ENCODE assay signal across 13 mouse cellular contexts in the genomic region with DNA sequence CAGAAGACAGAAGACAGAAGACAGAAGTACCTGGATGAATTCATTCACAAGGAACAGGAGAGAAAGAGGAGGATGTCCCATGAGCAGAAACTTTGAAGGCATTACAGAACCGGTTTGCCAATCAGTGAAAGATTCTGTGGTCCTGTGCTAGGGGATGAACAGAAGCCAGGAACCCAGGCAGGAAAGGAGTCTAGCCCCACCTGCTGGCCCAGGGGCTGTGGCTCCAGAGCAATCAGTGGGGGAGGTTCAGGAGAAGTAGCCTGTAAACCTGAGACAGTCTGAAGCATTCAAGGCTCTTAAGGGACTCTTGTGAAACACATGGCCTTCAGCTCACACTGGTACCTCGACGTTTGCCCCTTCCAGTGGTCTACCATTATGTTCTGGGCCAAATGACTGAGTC. TPM values are rescaled to one million over a fixed set of nuclear protein-coding genes. Genes with fewer than 3 reads are reported as not detected.
DNase-seq lines count a peak whose midpoint lies in the region; ATAC-seq and TF ChIP-seq lines count a peak whose summit lies in the region.
"Had no signal": no experiment of that assay in that cellular context is flagged by ENCODE, and none has a peak within 500 bp of the region (broad histone marks: within the 10 kb centered on the region; RNA-seq: fewer than 3 reads in every experiment).

No protein-coding gene starts in this region.

- no peak overlapping the region for H3K9ac ChIP-seq in liver, embryonic 14.5 days (replicated peaks)
- no peak overlapping the region for H3K9ac ChIP-seq in liver, embryonic 12.5 days
- H3K9ac ChIP-seq: neural tube, embryonic 13.5 days had no signal

- no peak overlapping the region for H3K27ac ChIP-seq in liver, embryonic 14.5 days
- no peak overlapping the region for H3K27ac ChIP-seq in liver, embryonic 12.5 days
- H3K27ac ChIP-seq: embryonic facial prominence, embryonic 10.5 days; hindbrain, embryonic 10.5 days; macrophage; neural tube, embryonic 13.5 days had no signal

- no peak overlapping the region for H3K4me3 ChIP-seq in liver, embryonic 14.5 days (ENCODE audit: insufficient read depth in 1 of 2, low read depth in 2 of 2, low read length in 2 of 2)
- no peak overlapping the region for H3K4me3 ChIP-seq in liver, embryonic 12.5 days
- H3K4me3 ChIP-seq: embryonic facial prominence, embryonic 10.5 days; hindbrain, embryonic 10.5 days; neural tube, embryonic 13.5 days had no signal

- no peak for TF ChIP-seq EP300 in liver, embryonic 14.5 days (IDR thresholded peaks at IDR 0.05; ENCODE audit: low read depth)

- H3K4me1 ChIP-seq in liver, embryonic 14.5 days (replicated peaks; ENCODE audit: control insufficient read depth in 2 of 2, insufficient read depth in 2 of 2, low read length in 1 of 2), result no peaks in the 10 kb centered on the region
- peaks cover 3% of the 10 kb centered on the region; the same call in 1 of the 2 replicates for H3K4me1 ChIP-seq in liver, embryonic 12.5 days

- peak; percentile 44 for DNase-seq in adrenal gland, postnatal 10 days
- DNase-seq in adrenal gland, adult 8-10 months, result no peak
- no peak for DNase-seq in liver, embryonic 14.5 days (ENCODE audit: low read depth in 3 of 3, low spot score in 3 of 3)
- peak; percentile 32 to 55 for DNase-seq in adrenal gland, postnatal 36 days
- DNase-seq in lung, postnatal 14 days, result peak; percentile 39
- no peak for DNase-seq in cerebellum, adult 11-12 months
- DNase-seq in right cerebral cortex, postnatal 36 days (ENCODE audit: low spot score in 2 of 2), result no peak

- TF ChIP-seq CTCF in liver, embryonic 14.5 days (IDR thresholded peaks at IDR 0.05; ENCODE audit: low read depth), result peak; percentile 67

- H3K36me3 ChIP-seq in liver, embryonic 14.5 days (replicated peaks; ENCODE audit: control insufficient read depth, insufficient read depth, low read depth), result no peaks in the 10 kb centered on the region
- no peaks in the 10 kb centered on the region for H3K36me3 ChIP-seq in liver, embryonic 12.5 days
- H3K36me3 ChIP-seq: embryonic facial prominence, embryonic 10.5 days; hindbrain, embryonic 10.5 days; neural tube, embryonic 13.5 days had no signal

- 17% methylated on average over 3 of the region's 3 CpGs for WGBS in liver, embryonic 14.5 days (ENCODE audit: insufficient replicate concordance)
- WGBS in liver, embryonic 12.5 days (ENCODE audit: insufficient replicate concordance), result 21% methylated on average over 3 of the region's 3 CpGs

- no peaks in the 10 kb centered on the region for H3K9me3 ChIP-seq in liver, embryonic 14.5 days (ENCODE audit: control insufficient read depth, low read length)
- H3K9me3 ChIP-seq in liver, embryonic 12.5 days (replicated peaks), result no peaks in the 10 kb centered on the region
- H3K9me3 ChIP-seq: embryonic facial prominence, embryonic 10.5 days; hindbrain, embryonic 10.5 days; neural tube, embryonic 13.5 days had no signal

- H3K27me3 ChIP-seq in liver, embryonic 14.5 days (ENCODE audit: control insufficient read depth, insufficient read depth, low read length), result no peaks in the 10 kb centered on the region; the same call in 1 of the 2 replicates
- peaks cover 44% of the 10 kb centered on the region for H3K27me3 ChIP-seq in liver, embryonic 12.5 days (replicated peaks)

- no peak overlapping the region for H3K4me2 ChIP-seq in liver, embryonic 14.5 days (ENCODE audit: low read depth)
- H3K4me2 ChIP-seq in liver, embryonic 12.5 days, result no peak overlapping the region
- H3K4me2 ChIP-seq: neural tube, embryonic 13.5 days had no signal

- ATAC-seq in liver, embryonic 14.5 days (ENCODE audit: insufficient read depth), result no peak
- no peak for ATAC-seq in liver, embryonic 12.5 days

RNA-seq across cellular contexts. Expression of a gene that starts 22.1 kb away (rescaled TPM):
- 10 to 100 TPM; 18.7 to 18.9 TPM for total RNA-seq in adrenal gland, postnatal 10 days (2021)
- total RNA-seq in adrenal gland, adult 8-10 months (2022), result 10 to 100 TPM; 19.3 to 29.5 (median 23.4) TPM
- polyA plus RNA-seq in liver, embryonic 14.5 days (2012; rRNA removed), result 2.0 and 2.2 TPM in 2 replicates
- polyA plus RNA-seq in liver, embryonic 14.5 days (2014; fragmentation: Nextera tagmentation; extraction: Ambion mirVana), result 2.5 and 2.8 TPM in 2 replicates
- polyA plus RNA-seq in liver, embryonic 12.5 days (2016; fragmentation: Nextera tagmentation; extraction: Ambion mirVana), result 4.7 and 4.8 TPM in 2 replicates
- total RNA-seq in adrenal gland, postnatal 36 days (2021), result 10 to 100 TPM; 15.6 to 19.2 TPM

RNA-seq across cellular contexts. Expression of a gene that starts 32.3 kb away (rescaled TPM):
- not detected for total RNA-seq in adrenal gland, postnatal 10 days (2021)
- not detected for total RNA-seq in adrenal gland, adult 8-10 months (2022)
- not detected in 2 replicates for polyA plus RNA-seq in liver, embryonic 14.5 days (2012; rRNA removed)
- not detected in 2 replicates for polyA plus RNA-seq in liver, embryonic 14.5 days (2014; fragmentation: Nextera tagmentation; extraction: Ambion mirVana)
- polyA plus RNA-seq in liver, embryonic 12.5 days (2016; fragmentation: Nextera tagmentation; extraction: Ambion mirVana), result not detected in 2 replicates
- not detected for total RNA-seq in adrenal gland, postnatal 36 days (2021)
- polyA plus RNA-seq: C2C12; embryonic facial prominence, embryonic 10.5 days; hindbrain, embryonic 10.5 days; macrophage; neural tube, embryonic 13.5 days had no signal

Comparison
In these comparisons a context has a peak if more than half of its experiments do, and no peak if none do; other contexts are left out.
1. DNase-seq: peak in adrenal gland, postnatal 10 days (single experiment), adrenal gland, postnatal 36 days (2 of 2) and lung, postnatal 14 days (single experiment); none in adrenal gland, adult 8-10 months (single experiment), liver, embryonic 14.5 days (0 of 3), cerebellum, adult 11-12 months (single experiment) and right cerebral cortex, postnatal 36 days (0 of 2).